Mouse (Mus musculus) mouse trophoblast stem cell (cell line): ENCODE results near the gene Ppm1h.

Source experiments
- in situ Hi-C, 2 experiments: fragments of 300-500 bp; cut with MseI, MboI; formaldehyde crosslinking; loops; 2 replicates in 1 of 2; 3 replicates in 1 of 2; pipeline ENCODE4 v1.15.1; 2025

Ppm1h gene

GRCm38 (mm10) chr10:122743361-122743760 is 64.8 kb downstream of the Ppm1h start:
- in situ Hi-C loops: no loop called here

GRCm38 (mm10) chr10:122744970-122745369 is 66.4 kb downstream of the Ppm1h start:
- in situ Hi-C loops: no loop called here

GRCm38 (mm10) chr10:122746211-122746610 is 67.6 kb downstream of the Ppm1h start:
- in situ Hi-C loops: no loop called here

GRCm38 (mm10) chr10:122747151-122747925 is 68.8 kb downstream of the Ppm1h start:
- in situ Hi-C loops: no loop called here

GRCm38 (mm10) chr10:122748361-122748951 is 69.9 kb downstream of the Ppm1h start:
- in situ Hi-C loops: no loop called here

GRCm38 (mm10) chr10:122749071-122749470 is 70.5 kb downstream of the Ppm1h start:
- in situ Hi-C loops: no loop called here

GRCm38 (mm10) chr10:122749876-122750275 is 71.3 kb downstream of the Ppm1h start:
- in situ Hi-C loops: no loop called here

GRCm38 (mm10) chr10:122752950-122753923 is 74.7 kb downstream of the Ppm1h start:
- in situ Hi-C loops: no loop called here

- in situ Hi-C loops: no loop called here
Measured at GRCm38 (mm10) chr10:122753924-122754307, 75.4 kb downstream of the Ppm1h start.

- in situ Hi-C loops: no loop called here
Measured at GRCm38 (mm10) chr10:122754967-122755366, 76.4 kb downstream of the Ppm1h start.

- in situ Hi-C loops: no loop called here
Measured at GRCm38 (mm10) chr10:122756879-122757530, 78.4 kb downstream of the Ppm1h start.

- in situ Hi-C loops: no loop called here
Measured at GRCm38 (mm10) chr10:122757727-122758126, 79.2 kb downstream of the Ppm1h start.

- in situ Hi-C loops: no loop called here
Measured at GRCm38 (mm10) chr10:122758346-122758745, 79.8 kb downstream of the Ppm1h start.

GRCm38 (mm10) chr10:122759729-122760128 is 81.2 kb downstream of the Ppm1h start:
- in situ Hi-C loops: no loop called here

GRCm38 (mm10) chr10:122760469-122761307 is 82.1 kb downstream of the Ppm1h start:
- in situ Hi-C loops: no loop called here

- in situ Hi-C loops: no loop called here
Measured at GRCm38 (mm10) chr10:122762772-122763511, 84.4 kb downstream of the Ppm1h start.

GRCm38 (mm10) chr10:122763596-122763995 is 85.0 kb downstream of the Ppm1h start:
- in situ Hi-C loops: no loop called here

GRCm38 (mm10) chr10:122764653-122765052 is 86.1 kb downstream of the Ppm1h start:
- in situ Hi-C loops: no loop called here

GRCm38 (mm10) chr10:122765521-122765920 is 87.0 kb downstream of the Ppm1h start:
- in situ Hi-C loops: no loop called here

- in situ Hi-C loops: no loop called here
Measured at GRCm38 (mm10) chr10:122765992-122766391, 87.4 kb downstream of the Ppm1h start.
